Mouse (Mus musculus): Measurements from ENCODE around the gene Gm20388. TPM values are rescaled to one million over a fixed set of nuclear protein-coding genes. Genes with fewer than 3 reads are reported as not detected.

Gm20388 gene
- polyA plus RNA-seq, 1 experiment = 10.6 TPM

- no peak for TF ChIP-seq CTCF (IDR thresholded peaks at IDR 0.05; ENCODE audit: control insufficient read depth, insufficient read depth, low read length)
- TF ChIP-seq POLR2A (IDR thresholded peaks at IDR 0.05; ENCODE audit: borderline replicate concordance, control insufficient read depth, low read depth, low read length) = no peak
- Histone ChIP-seq H3K27ac (ENCODE audit: control insufficient read depth, insufficient read depth, low read depth, low read length, poor library complexity) (no peak overlapping the region), H3K4me3 (replicated peaks; ENCODE audit: control insufficient read depth, low read depth, low read length) (no peak overlapping the region), H3K4me1 (ENCODE audit: control insufficient read depth, insufficient read depth, low read length) (peaks cover 3% of the 10 kb centered on the region; the same call in 1 of the 2 replicates)
- WGBS = 78% methylated on average over 4 of the region's 4 CpGs
Measured at GRCm38 (mm10) chr8:120036578-120036977, 125.9 kb downstream of the Gm20388 start.

GRCm38 (mm10) chr8:120037199-120037598, 126.6 kb downstream of the Gm20388 start:
- TF ChIP-seq POLR2A (IDR thresholded peaks at IDR 0.05; ENCODE audit: borderline replicate concordance, control insufficient read depth, low read depth, low read length) (no peak), CTCF (IDR thresholded peaks at IDR 0.05; ENCODE audit: control insufficient read depth, insufficient read depth, low read length) (no peak)
- H3K4me1 ChIP-seq (ENCODE audit: control insufficient read depth, insufficient read depth, low read length) = peaks cover 3% of the 10 kb centered on the region; the same call in 1 of the 2 replicates
- H3K4me3 ChIP-seq (replicated peaks; ENCODE audit: control insufficient read depth, low read depth, low read length) = no peak overlapping the region
- 84% methylated on average over 15 of the region's 15 CpGs for WGBS
- no peak overlapping the region for H3K27ac ChIP-seq (ENCODE audit: control insufficient read depth, insufficient read depth, low read depth, low read length, poor library complexity)

GRCm38 (mm10) chr8:120037611-120038010, 127.0 kb downstream of the Gm20388 start:
- TF ChIP-seq POLR2A (IDR thresholded peaks at IDR 0.05; ENCODE audit: borderline replicate concordance, control insufficient read depth, low read depth, low read length) (no peak), CTCF (IDR thresholded peaks at IDR 0.05; ENCODE audit: control insufficient read depth, insufficient read depth, low read length) (no peak)
- Histone ChIP-seq H3K27ac (ENCODE audit: control insufficient read depth, insufficient read depth, low read depth, low read length, poor library complexity) (no peak overlapping the region), H3K4me3 (replicated peaks; ENCODE audit: control insufficient read depth, low read depth, low read length) (no peak overlapping the region), H3K4me1 (ENCODE audit: control insufficient read depth, insufficient read depth, low read length) (peaks cover 3% of the 10 kb centered on the region; the same call in 1 of the 2 replicates)
- WGBS = 81% methylated on average over 8 of the region's 8 CpGs

GRCm38 (mm10) chr8:120038741-120039140, 128.1 kb downstream of the Gm20388 start:
- no peak overlapping the region for H3K4me3 ChIP-seq (replicated peaks; ENCODE audit: control insufficient read depth, low read depth, low read length)

GRCm38 (mm10) chr8:120039313-120039919, 128.8 kb downstream of the Gm20388 start:
- TF ChIP-seq CTCF (IDR thresholded peaks at IDR 0.05; ENCODE audit: control insufficient read depth, insufficient read depth, low read length) (no peak), POLR2A (IDR thresholded peaks at IDR 0.05; ENCODE audit: borderline replicate concordance, control insufficient read depth, low read depth, low read length) (no peak)
- no peak overlapping the region for H3K4me3 ChIP-seq (replicated peaks; ENCODE audit: control insufficient read depth, low read depth, low read length)
- WGBS = 80% methylated on average over 11 of the region's 11 CpGs
- peaks cover 3% of the 10 kb centered on the region; the same call in 1 of the 2 replicates for H3K4me1 ChIP-seq (ENCODE audit: control insufficient read depth, insufficient read depth, low read length)
- peak overlapping the region; percentile 8; the same call in 1 of the 2 replicates for H3K27ac ChIP-seq (ENCODE audit: control insufficient read depth, insufficient read depth, low read depth, low read length, poor library complexity)

More at GRCm38 (mm10) chr8:120038741-120039140, 128.1 kb downstream of the Gm20388 start:
- no peak for TF ChIP-seq POLR2A (IDR thresholded peaks at IDR 0.05; ENCODE audit: borderline replicate concordance, control insufficient read depth, low read depth, low read length)
- Histone ChIP-seq H3K27ac (ENCODE audit: control insufficient read depth, insufficient read depth, low read depth, low read length, poor library complexity) (no peak overlapping the region), H3K4me1 (ENCODE audit: control insufficient read depth, insufficient read depth, low read length) (peaks cover 3% of the 10 kb centered on the region; the same call in 1 of the 2 replicates)
- WGBS = 90% methylated on average over 12 of the region's 12 CpGs

GRCm38 (mm10) chr8:120040861-120041260, 130.2 kb downstream of the Gm20388 start:
- peak overlapping the region; percentile 70 for H3K27ac ChIP-seq (ENCODE audit: control insufficient read depth, insufficient read depth, low read depth, low read length, poor library complexity)
- peaks cover 4% of the 10 kb centered on the region; the same call in 1 of the 2 replicates for H3K4me1 ChIP-seq (ENCODE audit: control insufficient read depth, insufficient read depth, low read length)
- WGBS = 7% methylated on average over 1 of the region's 1 CpGs
- TF ChIP-seq POLR2A (IDR thresholded peaks at IDR 0.05; ENCODE audit: borderline replicate concordance, control insufficient read depth, low read depth, low read length) (no peak), CTCF (IDR thresholded peaks at IDR 0.05; ENCODE audit: control insufficient read depth, insufficient read depth, low read length) (no peak)
- H3K4me3 ChIP-seq (replicated peaks; ENCODE audit: control insufficient read depth, low read depth, low read length) = no peak overlapping the region

- no peak for TF ChIP-seq CTCF (IDR thresholded peaks at IDR 0.05; ENCODE audit: control insufficient read depth, insufficient read depth, low read length)
- peak; percentile 60 for TF ChIP-seq POLR2A (IDR thresholded peaks at IDR 0.05; ENCODE audit: borderline replicate concordance, control insufficient read depth, low read depth, low read length)
- Histone ChIP-seq H3K27ac (ENCODE audit: control insufficient read depth, insufficient read depth, low read depth, low read length, poor library complexity) (peak overlapping the region; percentile 86), H3K4me1 (ENCODE audit: control insufficient read depth, insufficient read depth, low read length) (peaks cover 4% of the 10 kb centered on the region; the same call in 1 of the 2 replicates), H3K4me3 (replicated peaks; ENCODE audit: control insufficient read depth, low read depth, low read length) (no peak overlapping the region)
- 40% methylated on average over 10 of the region's 10 CpGs for WGBS
Measured at GRCm38 (mm10) chr8:120042542-120043312, 132.1 kb downstream of the Gm20388 start.

GRCm38 (mm10) chr8:120044907-120045306, 134.3 kb downstream of the Gm20388 start:
- TF ChIP-seq CTCF (IDR thresholded peaks at IDR 0.05; ENCODE audit: control insufficient read depth, insufficient read depth, low read length) (no peak), POLR2A (IDR thresholded peaks at IDR 0.05; ENCODE audit: borderline replicate concordance, control insufficient read depth, low read depth, low read length) (no peak)
- Histone ChIP-seq H3K27ac (ENCODE audit: control insufficient read depth, insufficient read depth, low read depth, low read length, poor library complexity) (peak overlapping the region; percentile 77), H3K4me3 (replicated peaks; ENCODE audit: control insufficient read depth, low read depth, low read length) (no peak overlapping the region), H3K4me1 (ENCODE audit: control insufficient read depth, insufficient read depth, low read length) (peaks cover 9% of the 10 kb centered on the region)
- 42% methylated on average over 8 of the region's 8 CpGs for WGBS

Data from bone marrow, adult 2 months (tissue).